In genomic region chr1:134755548-134756189, GRCm38 (mm10) we compare ENCODE assay signal across 10 mouse cellular contexts.
DNase-seq lines count a peak whose midpoint lies in the region; ATAC-seq lines count a peak whose summit lies in the region.
"Had no signal": no experiment of that assay in that cellular context is flagged by ENCODE, and none has a peak within 500 bp of the region (broad histone marks: within the 10 kb centered on the region; RNA-seq: fewer than 3 reads in every experiment).

No protein-coding gene starts in this region.

- no peak overlapping the region for H3K4me2 ChIP-seq in kidney, embryonic 15.5 days
- H3K4me2 ChIP-seq in lung, embryonic 15.5 days, result no peak overlapping the region
- no peak overlapping the region for H3K4me2 ChIP-seq in forebrain, embryonic 13.5 days

- peak overlapping the region; percentile 78 for H3K27ac ChIP-seq in kidney, embryonic 15.5 days
- H3K27ac ChIP-seq in brown adipose tissue, adult 24 weeks (replicated peaks; ENCODE audit: low read depth, low read length), result peak overlapping the region; percentile 15; the same call in 1 of the 2 replicates
- H3K27ac ChIP-seq in lung, embryonic 15.5 days, result peak overlapping the region; percentile 52
- H3K27ac ChIP-seq in forebrain, embryonic 13.5 days, result no peak overlapping the region

- DNase-seq in cerebellum, adult 9-10 months, result peak; percentile 55
- no peak for DNase-seq in cerebellum, postnatal 14 days
- no peak for DNase-seq in kidney, postnatal 14 days
- DNase-seq in thymus, postnatal 25 days, result no peak
- DNase-seq: embryo, embryonic 11 days; layer of hippocampus, postnatal 36 days had no signal

- no peaks in the 10 kb centered on the region for H3K9me3 ChIP-seq in kidney, embryonic 15.5 days (replicated peaks)
- H3K9me3 ChIP-seq in lung, embryonic 15.5 days, result no peaks in the 10 kb centered on the region
- H3K9me3 ChIP-seq in forebrain, embryonic 13.5 days (replicated peaks), result no peaks in the 10 kb centered on the region

- H3K4me3 ChIP-seq in kidney, embryonic 15.5 days (replicated peaks), result no peak overlapping the region
- no peak overlapping the region for H3K4me3 ChIP-seq in brown adipose tissue, adult 24 weeks (ENCODE audit: insufficient read depth, low read depth, low read length)
- no peak overlapping the region for H3K4me3 ChIP-seq in lung, embryonic 15.5 days
- H3K4me3 ChIP-seq in forebrain, embryonic 13.5 days, result no peak overlapping the region

- no peaks in the 10 kb centered on the region for H3K27me3 ChIP-seq in kidney, embryonic 15.5 days
- no peaks in the 10 kb centered on the region for H3K27me3 ChIP-seq in lung, embryonic 15.5 days
- H3K27me3 ChIP-seq in forebrain, embryonic 13.5 days, result no peaks in the 10 kb centered on the region

- H3K36me3 ChIP-seq in kidney, embryonic 15.5 days, result peaks cover 7% of the 10 kb centered on the region
- H3K36me3 ChIP-seq in lung, embryonic 15.5 days, result 0 out of 2 replicates have a peak, but pooled peaks cover 4% of the 10 kb centered on the region
- H3K36me3 ChIP-seq in forebrain, embryonic 13.5 days (ENCODE audit: poor library complexity, severe bottlenecking), result peaks cover 9% of the 10 kb centered on the region

- no peak for ATAC-seq in kidney, embryonic 15.5 days (replicated peaks; ENCODE audit: low FRiP score)
- no peak for ATAC-seq in lung, embryonic 15.5 days (ENCODE audit: borderline replicate concordance, extremely low read depth, low FRiP score, low TSS enrichment)
- ATAC-seq in forebrain, embryonic 13.5 days, result no peak

- 37% methylated on average over 13 of the region's 13 CpGs for WGBS in kidney, embryonic 15.5 days
- WGBS in lung, embryonic 15.5 days, result 28% methylated on average over 13 of the region's 13 CpGs
- WGBS in forebrain, embryonic 13.5 days, result 70% methylated on average over 13 of the region's 13 CpGs

- H3K4me1 ChIP-seq in kidney, embryonic 15.5 days, result peaks cover 71% of the 10 kb centered on the region
- peaks cover 5% of the 10 kb centered on the region for H3K4me1 ChIP-seq in brown adipose tissue, adult 24 weeks (ENCODE audit: control insufficient read depth, insufficient read depth, insufficient read length, low read length)
- H3K4me1 ChIP-seq in lung, embryonic 15.5 days, result peaks cover 48% of the 10 kb centered on the region
- H3K4me1 ChIP-seq in forebrain, embryonic 13.5 days, result no peaks in the 10 kb centered on the region

- no peak overlapping the region for H3K9ac ChIP-seq in kidney, embryonic 15.5 days
- H3K9ac ChIP-seq in lung, embryonic 15.5 days, result no peak overlapping the region
- no peak overlapping the region for H3K9ac ChIP-seq in forebrain, embryonic 13.5 days
